Mouse (Mus musculus) brain, embryonic 14.5 days (tissue): ENCODE measurements around the gene Nfkbil1. TPM values are rescaled to one million over a fixed set of nuclear protein-coding genes. Genes with fewer than 3 reads are reported as not detected.
A peak's percentile ranks its signal among the peaks of the same experiment; 100 is the strongest.

Experiments
- DNase-seq: peaks from one replicate; pipeline ENCODE4 v3.0.0-alpha.2; 2011; ENCODE audit warnings: low read depth
- CTCF ChIP-seq: fragments of 200-500 bp; IDR thresholded peaks from 2 replicates; pipeline ENCODE4 v1.5.1; 2012; ENCODE audit warnings: inconsistent platforms, mild to moderate bottlenecking, moderate library complexity, borderline replicate concordance; ENCODE audit not compliant: insufficient read depth, insufficient read length; ENCODE audit errors: extremely low read depth
- POLR2A ChIP-seq: fragments of 200-500 bp; IDR thresholded peaks from 2 replicates; pipeline ENCODE4 v1.6.1; 2012; ENCODE audit warnings: mild to moderate bottlenecking, inconsistent platforms, borderline replicate concordance; ENCODE audit not compliant: poor library complexity, insufficient read depth, insufficient read length, severe bottlenecking; ENCODE audit errors: extremely low read depth
- polyA plus RNA-seq: library from polyadenylated mRNA; depleted of rRNA; stranded (reverse); fragments of >200 nt; gene quantifications from 2 replicates; pipeline ENCODE4 v1.2.3, GENCODE M21; 2012

Nfkbil1 gene
- polyA plus RNA-seq, 1 experiment, result 13.4 TPM

DNA sequence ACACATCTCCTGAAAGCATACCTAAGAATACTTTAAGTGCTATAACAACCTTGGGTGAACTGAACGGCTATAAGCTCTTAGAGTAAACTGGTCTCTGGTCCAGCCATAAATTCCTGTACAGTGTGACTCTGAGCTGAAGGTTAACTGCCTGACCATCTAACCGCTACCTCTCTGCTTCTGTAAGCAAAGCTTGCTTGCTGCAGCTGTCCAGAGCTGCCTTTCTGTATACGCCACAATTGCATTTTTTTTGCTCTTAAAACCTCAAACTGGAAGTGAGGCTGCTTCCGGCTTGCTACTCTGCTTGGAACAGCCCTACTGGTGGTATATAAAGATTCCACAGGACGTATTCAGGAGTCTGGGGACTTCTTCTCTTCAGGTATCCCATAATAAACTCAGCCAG is 2.9 kb downstream of the Nfkbil1 start:
- TF ChIP-seq POLR2A, result no peak
- no peak for TF ChIP-seq CTCF
- no peak for DNase-seq

GRCm38 (mm10) chr17:35232043-35232442 is 3.5 kb downstream of the Nfkbil1 start:
- DNase-seq, result peak; percentile 83
- TF ChIP-seq POLR2A, result no peak
- TF ChIP-seq CTCF, result peak; percentile 96

DNA sequence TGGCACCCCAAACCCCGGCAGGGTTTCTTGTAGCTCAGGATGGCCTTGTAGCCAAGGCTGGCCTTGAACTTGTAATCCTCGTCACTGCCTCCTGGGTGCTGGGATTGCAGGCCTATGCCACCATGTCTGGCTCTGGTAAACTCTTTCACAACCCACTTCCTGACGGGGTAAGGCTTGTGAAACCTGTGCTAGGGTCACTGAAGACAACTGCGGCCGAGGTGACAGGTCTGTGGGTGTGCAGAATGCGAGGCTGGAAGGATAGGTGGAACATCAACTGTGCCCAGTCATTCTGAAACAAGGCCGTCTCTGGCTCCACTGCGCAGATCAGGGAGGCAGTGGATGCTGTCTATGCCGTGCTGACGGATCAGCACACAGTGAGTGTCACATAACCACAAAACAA is 4.6 kb downstream of the Nfkbil1 start:
- TF ChIP-seq POLR2A, result no peak
- no peak for TF ChIP-seq CTCF
- DNase-seq, result no peak

DNA sequence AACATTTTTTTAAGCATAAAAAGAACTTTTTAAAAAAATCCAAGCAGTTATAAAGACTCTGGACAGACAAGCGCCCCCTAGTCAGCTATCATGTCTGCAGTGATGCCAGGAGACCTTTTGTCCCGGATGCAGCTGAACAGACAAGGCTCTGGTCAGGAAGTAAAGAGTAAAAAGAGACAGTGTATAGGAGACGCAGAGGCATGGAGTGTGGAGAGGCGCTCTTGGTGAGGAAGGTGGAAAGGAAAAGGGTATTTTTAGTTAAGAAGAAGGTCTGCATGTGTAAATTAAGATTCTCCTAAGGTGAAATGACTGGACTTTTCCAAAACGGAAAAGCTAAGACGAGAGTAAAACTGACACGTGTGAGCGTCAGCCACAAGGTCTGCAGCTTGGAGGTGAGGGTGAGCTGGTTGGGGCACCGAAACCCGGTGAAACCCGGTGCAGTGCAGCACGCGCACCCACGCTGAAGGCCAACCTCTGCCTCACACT is 9.0 kb downstream of the Nfkbil1 start:
- no peak for DNase-seq
- no peak for TF ChIP-seq POLR2A
- no peak for TF ChIP-seq CTCF

- TF ChIP-seq POLR2A (no peak), CTCF (no peak)
- DNase-seq, result no peak
Measured at GRCm38 (mm10) chr17:35225456-35225855, 10.1 kb downstream of the Nfkbil1 start.

DNA sequence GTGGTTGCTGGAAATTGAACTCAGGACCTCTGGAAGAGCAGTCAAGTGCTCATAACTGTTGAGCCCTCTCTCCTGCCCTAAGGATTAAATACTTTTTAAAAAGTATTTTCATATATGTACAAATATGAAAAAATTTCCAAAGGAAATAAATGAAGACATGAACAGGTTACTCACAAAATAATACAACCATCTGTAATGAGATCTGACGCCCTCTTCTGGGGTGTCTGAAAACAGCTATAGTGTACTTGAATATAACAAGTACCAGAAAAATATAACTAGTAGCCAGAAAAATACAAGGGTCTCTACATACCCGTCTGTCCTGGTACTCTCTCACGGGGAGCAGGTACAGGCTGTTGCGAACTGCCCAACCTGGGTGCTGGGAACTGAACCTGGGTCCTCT is 11.0 kb downstream of the Nfkbil1 start:
- no peak for DNase-seq
- TF ChIP-seq CTCF (no peak), POLR2A (no peak)

- TF ChIP-seq CTCF (no peak), POLR2A (no peak)
- DNase-seq, result no peak
Measured at GRCm38 (mm10) chr17:35222299-35222698, 13.3 kb downstream of the Nfkbil1 start.

GRCm38 (mm10) chr17:35220156-35220952 is 15.2 kb downstream of the Nfkbil1 start, which contains the start of gene Gm16181:
Gm16181 (plus strand) TSS chr17:35220834.
- DNase-seq, result no peak
- TF ChIP-seq POLR2A, result no peak
- TF ChIP-seq CTCF, result no peak

DNA sequence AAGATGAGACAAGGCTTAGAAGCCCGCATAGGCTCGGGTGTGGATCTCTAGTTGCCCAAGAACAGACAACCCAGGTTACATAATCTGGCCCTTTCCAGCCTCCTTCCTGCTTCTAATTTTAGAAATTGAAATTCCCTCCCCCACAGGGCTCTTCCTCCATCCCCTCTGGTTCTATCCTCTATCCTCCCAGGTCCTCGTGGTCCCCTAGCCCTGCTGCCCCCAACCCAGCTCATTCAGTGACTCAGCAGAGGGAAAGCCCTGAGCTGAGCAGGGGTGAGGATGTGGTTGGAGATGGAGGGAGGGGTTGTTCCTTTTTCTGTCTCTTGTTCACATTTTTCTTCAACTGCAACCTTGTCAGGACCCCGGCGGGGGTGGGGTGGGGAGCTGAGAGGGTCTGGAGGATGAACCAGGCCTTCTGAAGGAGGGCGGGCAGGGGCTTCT is 16.0 kb downstream of the Nfkbil1 start:
- TF ChIP-seq CTCF (no peak), POLR2A (no peak)
- no peak for DNase-seq

DNA sequence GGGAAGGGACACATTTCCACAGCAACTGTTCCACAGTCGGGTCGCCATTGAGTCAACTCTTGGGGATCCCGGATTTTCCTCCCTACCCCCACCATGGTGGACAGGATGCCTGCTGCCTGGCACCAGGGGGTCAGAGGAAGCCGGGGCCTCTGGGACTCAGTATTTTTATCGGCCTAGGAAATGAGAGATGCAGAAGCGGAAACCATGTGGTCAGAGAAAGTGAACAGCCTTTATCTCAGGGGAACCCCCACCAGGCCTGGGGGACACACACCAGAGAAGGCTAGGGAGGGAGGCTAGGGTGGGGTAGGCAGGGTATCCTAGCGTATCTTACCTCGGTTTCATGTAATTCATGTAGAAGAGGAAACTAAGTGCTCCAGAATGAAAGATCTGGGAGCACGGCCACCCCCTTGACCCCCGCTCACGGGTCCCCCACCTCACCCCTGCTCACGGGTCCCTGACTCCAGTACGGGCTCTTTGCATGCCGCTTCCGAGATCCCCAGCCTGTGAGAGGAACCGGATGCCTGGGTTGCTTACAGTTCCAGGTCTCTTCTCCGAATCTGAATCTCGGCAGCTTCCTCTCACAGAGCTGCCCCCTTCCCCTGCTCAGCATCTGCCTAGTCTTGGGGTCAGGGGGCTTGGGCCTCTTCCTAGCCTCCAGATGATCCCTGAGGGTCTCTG is 16.9 kb downstream of the Nfkbil1 start:
- DNase-seq, result no peak
- no peak for TF ChIP-seq POLR2A
- TF ChIP-seq CTCF, result no peak

DNA sequence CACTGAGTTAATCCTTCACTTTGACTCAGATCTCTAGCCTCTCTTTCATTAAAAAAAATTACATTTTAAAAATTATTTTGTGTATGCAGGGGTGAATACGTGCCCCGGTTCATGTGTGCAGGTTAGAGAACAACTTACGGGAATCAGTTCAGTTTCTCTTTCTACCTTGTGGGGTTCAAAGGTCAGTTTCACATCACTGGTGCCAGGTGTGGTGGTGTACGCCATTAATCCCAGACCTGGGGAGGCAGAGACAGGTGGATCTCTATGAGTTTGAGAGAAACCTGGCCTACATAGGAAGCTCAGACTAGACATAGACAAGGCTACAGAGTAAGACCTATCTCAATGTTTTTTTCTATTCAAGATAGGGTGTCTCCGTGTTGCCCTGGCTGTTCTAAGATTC is 22.5 kb downstream of the Nfkbil1 start:
- no peak for TF ChIP-seq POLR2A
- no peak for TF ChIP-seq CTCF

More for the DNA sequence above, 22.5 kb downstream of the Nfkbil1 start:
- no peak for DNase-seq
